Mouse (Mus musculus): ENCODE results near the gene St6galnac5. TPM values are rescaled to one million over a fixed set of nuclear protein-coding genes. Genes with fewer than 3 reads are reported as not detected.
A peak's percentile ranks its signal among the peaks of the same experiment; 100 is the strongest.

The St6galnac5 gene
- polyA plus RNA-seq, 1 experiment = 0.03 TPM

DNA sequence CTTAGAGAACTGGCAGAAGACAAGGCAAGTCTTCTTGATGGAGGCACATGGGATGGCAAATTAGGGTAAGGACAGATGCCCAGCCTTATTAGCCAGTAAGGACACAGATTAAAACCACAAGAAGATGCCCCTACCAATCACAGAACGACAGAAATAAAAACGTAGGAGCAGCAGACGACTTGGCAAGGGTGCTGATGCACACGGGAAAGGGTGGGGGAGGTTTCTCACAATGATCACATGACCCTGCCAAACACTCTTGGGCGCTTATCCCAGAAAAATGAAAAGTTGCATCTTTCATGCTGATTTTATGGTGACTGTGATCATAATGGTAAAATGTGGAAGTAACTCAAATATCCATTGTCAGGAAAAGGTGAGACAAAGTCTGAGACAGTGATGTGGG is 75.0 kb downstream of the St6galnac5 start:
- H3K4me3 ChIP-seq (replicated peaks) = no peak overlapping the region
- no peak for TF ChIP-seq GATA1 (IDR thresholded peaks at IDR 0.05; ENCODE audit: borderline replicate concordance, low read length)
- no peak for TF ChIP-seq FLI1 (IDR thresholded peaks at IDR 0.05; ENCODE audit: low read length)
- H3K4me1 ChIP-seq = peaks cover 62% of the 10 kb centered on the region
- H3K36me3 ChIP-seq (replicated peaks; ENCODE audit: low read length) = no peaks in the 10 kb centered on the region
- H3K27me3 ChIP-seq (replicated peaks) = no peaks in the 10 kb centered on the region
- H3K9me3 ChIP-seq = no peaks in the 10 kb centered on the region

GRCm38 (mm10) chr3:152905800-152906199 is 76.2 kb downstream of the St6galnac5 start:
- peaks cover 50% of the 10 kb centered on the region for H3K4me1 ChIP-seq
- TF ChIP-seq FLI1 (IDR thresholded peaks at IDR 0.05; ENCODE audit: low read length) (no peak), GATA1 (IDR thresholded peaks at IDR 0.05; ENCODE audit: borderline replicate concordance, low read length) (no peak)

GRCm38 (mm10) chr3:152905026-152905425 is 77.0 kb downstream of the St6galnac5 start:
- Histone ChIP-seq H3K9me3 (no peaks in the 10 kb centered on the region), H3K4me1 (peaks cover 42% of the 10 kb centered on the region), H3K36me3 (replicated peaks; ENCODE audit: low read length) (no peaks in the 10 kb centered on the region), H3K4me3 (replicated peaks) (no peak overlapping the region), H3K27me3 (replicated peaks) (no peaks in the 10 kb centered on the region)
- TF ChIP-seq GATA1 (IDR thresholded peaks at IDR 0.05; ENCODE audit: borderline replicate concordance, low read length) = no peak
- TF ChIP-seq FLI1 (IDR thresholded peaks at IDR 0.05; ENCODE audit: low read length) = no peak

More at GRCm38 (mm10) chr3:152905800-152906199, 76.2 kb downstream of the St6galnac5 start:
- H3K4me3 ChIP-seq (replicated peaks) = no peak overlapping the region
- no peaks in the 10 kb centered on the region for H3K27me3 ChIP-seq (replicated peaks)
- H3K9me3 ChIP-seq = no peaks in the 10 kb centered on the region
- H3K36me3 ChIP-seq (replicated peaks; ENCODE audit: low read length) = no peaks in the 10 kb centered on the region

- H3K36me3 ChIP-seq (replicated peaks; ENCODE audit: low read length) = no peaks in the 10 kb centered on the region
- H3K9me3 ChIP-seq = no peaks in the 10 kb centered on the region
- no peak overlapping the region for H3K4me3 ChIP-seq (replicated peaks)
- peaks cover 16% of the 10 kb centered on the region for H3K4me1 ChIP-seq
- TF ChIP-seq FLI1 (IDR thresholded peaks at IDR 0.05; ENCODE audit: low read length) = no peak
- TF ChIP-seq GATA1 (IDR thresholded peaks at IDR 0.05; ENCODE audit: borderline replicate concordance, low read length) = no peak
- H3K27me3 ChIP-seq (replicated peaks) = no peaks in the 10 kb centered on the region
These were observed 83.1 kb downstream of the St6galnac5 start for GRCm38 (mm10) chr3:152898906-152899305.

GRCm38 (mm10) chr3:152897196-152897595 is 84.8 kb downstream of the St6galnac5 start:
- H3K4me1 ChIP-seq = peaks cover 12% of the 10 kb centered on the region
- no peaks in the 10 kb centered on the region for H3K27me3 ChIP-seq (replicated peaks)
- TF ChIP-seq FLI1 (IDR thresholded peaks at IDR 0.05; ENCODE audit: low read length) (no peak), GATA1 (IDR thresholded peaks at IDR 0.05; ENCODE audit: borderline replicate concordance, low read length) (no peak)
- no peaks in the 10 kb centered on the region for H3K9me3 ChIP-seq
- H3K36me3 ChIP-seq (replicated peaks; ENCODE audit: low read length) = no peaks in the 10 kb centered on the region
- H3K4me3 ChIP-seq (replicated peaks) = no peak overlapping the region

- TF ChIP-seq GATA1 (IDR thresholded peaks at IDR 0.05; ENCODE audit: borderline replicate concordance, low read length) = no peak
- no peak for TF ChIP-seq FLI1 (IDR thresholded peaks at IDR 0.05; ENCODE audit: low read length)
- H3K4me1 ChIP-seq = peaks cover 12% of the 10 kb centered on the region
- no peaks in the 10 kb centered on the region for H3K27me3 ChIP-seq (replicated peaks)
- no peaks in the 10 kb centered on the region for H3K9me3 ChIP-seq
- H3K4me3 ChIP-seq (replicated peaks) = no peak overlapping the region
- H3K36me3 ChIP-seq (replicated peaks; ENCODE audit: low read length) = no peaks in the 10 kb centered on the region
These were observed 85.9 kb downstream of the St6galnac5 start for GRCm38 (mm10) chr3:152896111-152896510.

- H3K4me3 ChIP-seq (replicated peaks) = peak overlapping the region; percentile 66
- TF ChIP-seq GATA1 (IDR thresholded peaks at IDR 0.05; ENCODE audit: borderline replicate concordance, low read length) = no peak
- TF ChIP-seq FLI1 (IDR thresholded peaks at IDR 0.05; ENCODE audit: low read length) = no peak
- peaks cover 12% of the 10 kb centered on the region for H3K4me1 ChIP-seq
- no peaks in the 10 kb centered on the region for H3K27me3 ChIP-seq (replicated peaks)
- H3K9me3 ChIP-seq = no peaks in the 10 kb centered on the region
- no peaks in the 10 kb centered on the region for H3K36me3 ChIP-seq (replicated peaks; ENCODE audit: low read length)
These were observed 87.1 kb downstream of the St6galnac5 start for GRCm38 (mm10) chr3:152894935-152895334.

DNA sequence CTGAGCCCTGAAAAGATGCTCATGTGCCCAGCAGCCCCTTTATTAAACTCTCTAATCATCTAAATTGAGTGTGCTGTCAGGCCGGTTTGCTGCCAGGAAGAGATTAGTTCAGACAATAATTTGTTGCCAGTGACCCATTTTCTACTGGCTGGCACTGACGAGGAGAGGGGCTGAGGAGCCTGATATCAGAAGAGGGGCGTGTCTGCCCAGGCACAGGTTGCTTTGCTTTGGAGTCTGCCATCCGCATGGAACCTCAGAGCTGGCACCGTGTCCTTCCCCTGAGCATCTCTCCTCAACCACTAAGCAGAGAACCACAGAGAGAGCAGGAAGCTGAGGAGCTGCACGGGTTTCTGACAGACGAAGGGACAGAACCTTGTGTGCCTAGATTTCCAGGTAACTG is 93.9 kb downstream of the St6galnac5 start:
- Histone ChIP-seq H3K36me3 (replicated peaks; ENCODE audit: low read length) (no peaks in the 10 kb centered on the region), H3K27me3 (replicated peaks) (peaks cover 4% of the 10 kb centered on the region), H3K4me1 (peaks cover 22% of the 10 kb centered on the region), H3K9me3 (no peaks in the 10 kb centered on the region), H3K4me3 (replicated peaks) (no peak overlapping the region)
- no peak for TF ChIP-seq GATA1 (IDR thresholded peaks at IDR 0.05; ENCODE audit: borderline replicate concordance, low read length)
- TF ChIP-seq FLI1 (IDR thresholded peaks at IDR 0.05; ENCODE audit: low read length) = no peak

- Histone ChIP-seq H3K4me1 (peaks cover 22% of the 10 kb centered on the region), H3K36me3 (replicated peaks; ENCODE audit: low read length) (no peaks in the 10 kb centered on the region), H3K9me3 (no peaks in the 10 kb centered on the region), H3K4me3 (replicated peaks) (no peak overlapping the region), H3K27me3 (replicated peaks) (peaks cover 4% of the 10 kb centered on the region)
- TF ChIP-seq GATA1 (IDR thresholded peaks at IDR 0.05; ENCODE audit: borderline replicate concordance, low read length) (no peak), FLI1 (IDR thresholded peaks at IDR 0.05; ENCODE audit: low read length) (no peak)
These were observed 95.3 kb downstream of the St6galnac5 start for GRCm38 (mm10) chr3:152886749-152887148.

DNA sequence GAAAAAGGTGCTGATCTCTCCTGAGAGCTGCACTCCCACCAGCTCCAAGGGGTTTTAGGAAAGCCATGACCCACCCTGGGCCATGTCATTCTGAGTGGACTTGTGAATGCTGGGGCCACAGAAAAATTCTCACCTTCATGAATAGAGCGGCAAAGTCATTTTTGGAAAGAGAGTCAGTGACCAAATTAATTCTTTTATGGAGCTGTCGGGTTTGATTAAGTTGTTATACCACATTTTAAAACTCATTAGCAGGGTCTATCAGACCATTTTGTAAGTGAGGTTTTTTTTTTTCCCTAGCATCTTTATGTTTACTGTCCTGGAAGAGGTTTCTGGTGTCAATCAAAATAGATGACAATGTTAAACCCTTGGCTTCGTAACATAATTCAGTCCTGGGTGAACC is 98.5 kb downstream of the St6galnac5 start:
- Histone ChIP-seq H3K9me3 (no peaks in the 10 kb centered on the region), H3K4me1 (peaks cover 16% of the 10 kb centered on the region), H3K36me3 (replicated peaks; ENCODE audit: low read length) (no peaks in the 10 kb centered on the region), H3K27me3 (replicated peaks) (peaks cover 5% of the 10 kb centered on the region), H3K4me3 (replicated peaks) (no peak overlapping the region)
- TF ChIP-seq FLI1 (IDR thresholded peaks at IDR 0.05; ENCODE audit: low read length) (no peak), GATA1 (IDR thresholded peaks at IDR 0.05; ENCODE audit: borderline replicate concordance, low read length) (no peak)

DNA sequence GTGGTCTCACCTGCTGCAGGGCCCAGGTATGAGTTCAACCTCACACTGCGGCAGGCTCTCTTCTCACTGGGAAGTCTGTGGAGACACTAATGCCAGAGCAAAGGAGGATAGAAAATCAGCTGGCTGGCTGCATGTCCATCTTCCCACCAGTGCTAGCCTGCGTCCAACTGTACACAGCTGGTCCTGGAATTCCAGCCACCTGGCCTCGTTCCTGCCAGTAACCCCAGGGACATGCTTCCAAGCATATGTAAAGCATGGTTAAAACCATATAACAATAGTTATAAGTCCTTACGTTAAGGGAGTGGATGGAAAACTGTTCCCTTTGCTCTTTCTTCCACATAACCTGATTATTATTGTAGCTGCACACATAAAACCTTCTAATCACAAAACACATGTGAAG is 100.3 kb downstream of the St6galnac5 start:
- no peak for TF ChIP-seq FLI1 (IDR thresholded peaks at IDR 0.05; ENCODE audit: low read length)
- TF ChIP-seq GATA1 (IDR thresholded peaks at IDR 0.05; ENCODE audit: borderline replicate concordance, low read length) = no peak
- peaks cover 18% of the 10 kb centered on the region for H3K4me1 ChIP-seq
- no peaks in the 10 kb centered on the region for H3K9me3 ChIP-seq
- H3K36me3 ChIP-seq (replicated peaks; ENCODE audit: low read length) = no peaks in the 10 kb centered on the region
- H3K4me3 ChIP-seq (replicated peaks) = no peak overlapping the region
- H3K27me3 ChIP-seq (replicated peaks) = peaks cover 9% of the 10 kb centered on the region
